Mouse (Mus musculus): ENCODE measurements around the gene Gm21882. TPM values are rescaled to one million over a fixed set of nuclear protein-coding genes. Genes with fewer than 3 reads are reported as not detected.

The Gm21882 gene
- not detected in 2 replicates for polyA plus RNA-seq (2015; fragmentation: Nextera tagmentation; extraction: Ambion mirVana)

GRCm38 (mm10) chrY:40381423-40381822 is at the start of gene Gm21882:
Gene Gm21882 (minus strand): TSS chrY:40381523.

Other genes starting within 250 kb of the Gm21882 start
- not detected in 2 replicates for gene Gm21865, start 64.6 kb downstream of the Gm21882 start, polyA plus RNA-seq (2015; fragmentation: Nextera tagmentation; extraction: Ambion mirVana)

Measured in skeletal muscle tissue, postnatal 0 days (tissue).